Mouse (Mus musculus) T-helper 1 cell (primary cell): Measurements from ENCODE around the gene Dock2.

Experiments used
- in situ Hi-C: fragments of 300-600 bp; cut with MboI, MseI; formaldehyde crosslinking; loops from one replicate; pipeline ENCODE4 v1.15.1; 2025; ENCODE audit warnings: high pct_unique_total_duplicates

Gene Dock2

DNA sequence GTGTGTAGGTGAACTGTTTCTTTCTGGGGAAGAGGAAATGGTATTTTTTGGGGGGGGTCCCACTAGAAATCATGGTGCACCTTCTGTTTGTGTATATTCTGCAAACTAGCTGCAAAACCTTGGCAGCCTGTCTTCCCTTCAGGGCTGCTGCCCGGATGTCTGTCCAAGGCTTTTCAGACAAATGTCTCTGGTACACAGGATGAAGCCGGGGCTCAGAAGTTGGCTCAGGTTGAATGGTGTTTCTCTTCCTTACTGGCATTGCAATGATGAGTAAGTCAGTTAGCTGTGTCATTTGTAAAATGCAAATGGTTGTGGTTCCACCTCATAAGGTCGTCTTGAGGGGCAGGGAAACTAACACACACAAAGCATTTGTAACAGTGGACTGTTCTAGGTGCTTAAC is 477.5 kb downstream of the Dock2 start:
- in situ Hi-C loops = no loop called here

DNA sequence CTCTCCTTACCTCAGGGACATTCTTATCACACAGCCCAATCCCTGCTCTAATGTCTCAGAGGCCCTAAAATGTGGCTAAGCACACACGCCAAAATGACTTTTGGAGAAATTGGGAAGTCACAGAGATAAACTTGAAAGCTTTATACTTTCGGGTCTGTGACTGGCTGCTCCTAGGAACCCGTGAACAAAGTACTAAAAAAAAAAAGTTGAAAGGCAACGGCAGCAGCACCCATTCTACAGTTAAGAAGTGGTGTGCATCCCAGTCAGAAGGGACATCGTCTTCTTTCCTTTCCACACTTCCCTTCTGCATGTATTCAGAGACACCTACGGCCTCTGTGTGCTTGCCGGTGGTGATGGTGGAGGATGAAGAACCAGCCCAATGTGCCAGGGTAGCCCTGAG is 483.6 kb downstream of the Dock2 start:
- in situ Hi-C loops = no loop called here

DNA sequence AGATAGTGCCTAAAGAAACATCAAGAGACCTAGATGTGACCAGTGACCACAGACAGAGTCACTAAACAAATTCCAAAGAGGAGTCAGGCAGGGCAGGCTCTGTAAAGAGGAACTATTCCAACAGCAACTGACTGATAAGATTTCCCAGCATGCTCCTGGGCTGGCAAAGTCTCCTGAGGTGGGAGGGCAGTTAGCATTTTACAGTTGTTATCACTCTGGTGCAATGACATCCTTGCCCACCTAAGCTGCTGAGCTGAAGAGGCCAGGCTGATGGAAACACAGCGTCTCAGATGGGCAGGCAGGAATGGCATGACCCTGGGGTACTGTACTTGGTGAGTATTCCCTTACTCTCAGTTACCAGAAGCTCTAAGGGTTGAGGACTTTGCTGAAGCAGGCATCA is 484.1 kb downstream of the Dock2 start:
- in situ Hi-C loops = no loop called here

- in situ Hi-C loops = no loop called here
These were observed 485.9 kb downstream of the Dock2 start for GRCm38 (mm10) chr11:34297698-34298378.

GRCm38 (mm10) chr11:34291304-34291703 is 492.4 kb downstream of the Dock2 start:
- in situ Hi-C loops = no loop called here

GRCm38 (mm10) chr11:34290708-34291107 is 493.0 kb downstream of the Dock2 start:
- in situ Hi-C loops = no loop called here

- in situ Hi-C loops = no loop called here
These were observed 493.4 kb downstream of the Dock2 start for GRCm38 (mm10) chr11:34290265-34290664.

GRCm38 (mm10) chr11:34284124-34284808 is 499.4 kb downstream of the Dock2 start:
- in situ Hi-C loops = loop anchor here (10.0 kb wide), 1 partner anchor 401 kb away; no protein-coding TSS in a partner anchor

GRCm38 (mm10) chr11:34277047-34277445 is 506.6 kb downstream of the Dock2 start:
- in situ Hi-C loops = no loop called here

GRCm38 (mm10) chr11:34276363-34277046 is 507.2 kb downstream of the Dock2 start:
- in situ Hi-C loops = no loop called here

DNA sequence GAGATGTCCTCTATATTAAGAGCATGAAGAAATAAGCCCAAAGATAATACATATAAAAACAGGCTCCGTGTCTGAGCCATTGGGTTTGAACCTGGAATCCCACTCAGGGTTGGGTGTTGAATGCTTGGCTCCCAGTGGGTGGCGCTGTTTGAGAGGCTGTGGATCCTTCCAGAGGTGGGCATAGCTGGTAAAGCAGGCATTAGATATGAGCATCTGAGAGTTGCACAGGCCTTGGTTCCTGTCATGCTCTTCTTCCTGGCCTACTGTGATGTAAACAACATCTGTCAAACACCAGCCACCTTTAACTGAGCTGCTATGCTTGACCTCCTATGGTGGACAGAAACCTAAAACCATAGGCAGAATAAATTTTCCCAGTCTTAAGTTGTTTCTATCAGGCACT is 507.8 kb downstream of the Dock2 start:
- in situ Hi-C loops = no loop called here

DNA sequence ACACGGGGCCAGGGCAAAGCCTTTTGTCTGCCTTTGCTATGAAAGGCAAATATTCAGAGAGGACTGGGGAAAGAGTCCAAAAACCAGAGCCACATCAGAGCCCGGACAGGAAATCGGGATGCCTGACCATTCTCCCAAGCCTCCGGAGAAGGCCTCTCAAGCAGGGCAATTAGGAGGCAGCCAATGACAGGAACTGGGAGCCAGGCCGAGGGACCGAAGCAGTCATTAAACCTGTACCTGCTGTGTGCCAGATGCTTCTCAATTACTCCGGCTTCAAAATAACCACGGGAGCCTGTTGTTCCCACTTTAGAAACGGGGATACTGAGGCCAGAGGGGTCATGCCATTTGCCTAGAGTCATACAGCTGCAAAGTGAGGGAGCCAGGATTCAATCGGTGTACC is 511.7 kb downstream of the Dock2 start:
- in situ Hi-C loops = no loop called here

DNA sequence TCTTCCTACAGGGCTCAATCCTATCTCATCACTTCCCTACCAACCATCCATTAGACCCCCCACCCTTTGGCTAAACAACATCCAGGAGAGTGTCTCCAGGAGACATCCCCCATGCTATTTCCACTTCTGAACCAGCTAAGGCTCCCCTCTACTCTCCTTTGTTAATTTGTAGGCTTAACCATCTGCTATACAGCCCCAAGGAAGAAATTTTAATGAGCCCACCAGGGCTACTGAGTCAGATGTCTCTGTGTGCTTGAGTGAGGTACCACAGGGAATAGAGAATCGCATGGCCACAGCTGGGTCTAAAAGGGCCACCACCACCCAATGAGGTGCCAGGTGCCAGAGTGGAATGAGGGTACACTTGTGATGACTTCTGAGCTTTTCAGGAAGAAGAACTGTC is 519.6 kb downstream of the Dock2 start:
- in situ Hi-C loops = no loop called here

GRCm38 (mm10) chr11:34258849-34259469 is 524.7 kb downstream of the Dock2 start:
- in situ Hi-C loops = no loop called here

DNA sequence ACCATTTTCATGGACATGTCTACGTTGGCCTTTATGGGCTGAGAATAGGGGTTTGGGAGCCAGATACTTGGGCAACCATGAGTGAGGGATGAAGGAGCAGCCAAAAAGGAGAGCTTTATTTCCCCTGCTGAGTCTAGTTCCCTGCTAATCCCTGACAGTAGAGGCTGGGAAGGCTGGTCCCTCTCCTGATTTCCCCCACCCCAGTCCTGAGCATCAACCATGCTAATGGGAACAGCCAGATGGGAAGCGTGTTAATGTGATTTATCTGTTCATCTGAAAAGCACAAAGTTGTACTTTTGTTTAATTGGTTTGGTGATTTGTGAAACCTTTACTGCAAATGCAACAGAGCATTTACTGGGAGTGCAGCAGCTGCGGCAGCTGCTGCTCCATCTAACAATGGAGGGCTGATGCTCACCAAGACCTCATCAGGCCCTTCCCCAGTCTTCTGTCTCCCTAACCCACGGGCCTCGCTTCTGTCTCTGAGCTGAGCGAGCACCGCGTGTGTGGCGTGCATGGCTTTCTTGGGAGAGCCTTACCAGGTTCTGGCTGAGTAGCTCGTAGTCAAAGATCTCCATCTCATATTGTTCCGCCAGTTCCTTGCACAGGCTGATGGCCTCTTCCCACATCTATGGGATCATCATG is 526.0 kb downstream of the Dock2 start:
- in situ Hi-C loops = no loop called here

DNA sequence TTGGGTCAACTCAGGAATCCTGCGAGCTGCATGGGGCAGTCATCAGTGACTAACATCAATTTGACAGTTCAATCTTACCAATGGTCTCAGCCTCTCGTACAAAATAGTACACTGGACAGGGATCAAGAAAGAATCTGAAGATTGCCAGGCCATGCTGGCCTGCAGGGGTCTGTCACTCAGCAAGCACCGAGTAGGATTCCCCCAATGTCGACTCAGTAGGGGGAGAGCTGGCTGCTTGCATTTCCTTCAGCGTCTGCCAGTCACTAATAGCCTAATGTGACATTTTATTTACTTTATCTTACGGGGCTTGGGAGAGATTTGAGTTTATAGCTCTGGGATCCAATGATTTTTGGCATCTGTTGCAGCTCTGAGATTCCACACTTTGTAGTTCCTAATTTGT is 540.7 kb downstream of the Dock2 start:
- in situ Hi-C loops = loop anchor here (25.0 kb wide), 1 partner anchor 569 kb away; no protein-coding TSS in a partner anchor

GRCm38 (mm10) chr11:34240252-34240651 is 543.4 kb downstream of the Dock2 start:
- in situ Hi-C loops = loop anchor here (25.0 kb wide), 1 partner anchor 572 kb away; no protein-coding TSS in a partner anchor

DNA sequence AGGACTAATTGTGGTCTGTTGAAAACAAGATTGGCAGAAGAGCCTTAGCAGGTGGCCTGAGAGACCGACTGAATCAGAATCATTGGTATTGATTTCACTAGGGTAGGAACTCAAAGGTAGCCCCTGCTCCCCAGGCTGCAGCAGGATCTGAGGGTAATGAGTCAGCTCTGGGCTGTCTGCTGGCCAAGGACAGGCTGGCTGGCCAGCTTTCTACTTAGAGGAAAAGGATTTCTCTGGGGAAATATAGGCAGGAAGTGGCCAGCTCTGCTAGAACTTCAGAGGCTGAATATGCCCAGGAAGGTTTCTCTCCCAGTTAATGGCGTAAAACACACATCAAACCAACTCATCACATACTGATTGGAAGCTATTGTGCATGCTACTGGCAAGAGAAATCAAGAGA is 544.0 kb downstream of the Dock2 start:
- in situ Hi-C loops = loop anchor here (25.0 kb wide), 1 partner anchor 573 kb away; no protein-coding TSS in a partner anchor

GRCm38 (mm10) chr11:34236885-34237284 is 546.8 kb downstream of the Dock2 start:
- in situ Hi-C loops = loop anchor here (25.0 kb wide), 1 partner anchor 575 kb away; no protein-coding TSS in a partner anchor

DNA sequence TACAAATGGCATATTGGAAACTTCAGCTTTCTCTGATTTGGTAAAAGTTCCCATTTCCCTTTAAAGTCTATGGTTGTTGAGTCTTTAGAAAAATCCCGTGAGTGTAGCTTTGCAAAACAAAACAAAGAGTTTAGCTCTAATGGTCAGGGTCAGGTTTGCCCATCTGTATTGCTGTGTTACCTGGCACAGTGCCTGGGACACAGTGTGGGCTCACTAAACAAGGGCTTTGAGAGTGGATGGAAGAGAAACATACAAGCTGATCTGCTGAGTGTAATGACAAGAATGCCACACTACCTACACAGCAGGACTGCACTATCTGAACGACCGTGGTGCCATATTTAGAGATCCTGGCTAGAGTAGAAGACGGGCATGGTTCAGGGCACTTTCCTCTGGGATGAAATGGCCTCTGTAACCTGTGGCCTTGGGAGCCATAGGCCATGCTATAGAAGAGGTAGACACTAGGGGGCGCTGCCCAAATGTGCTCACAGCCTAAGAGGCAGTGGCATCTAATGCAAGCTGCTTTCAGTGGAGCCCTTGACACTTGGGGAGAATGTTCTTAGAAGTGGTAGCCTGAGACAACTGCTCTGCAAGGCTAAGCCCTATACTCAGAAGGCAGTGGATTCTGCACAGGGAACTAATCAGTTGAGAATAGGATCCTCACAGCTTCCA is 547.5 kb downstream of the Dock2 start:
- in situ Hi-C loops = loop anchor here (25.0 kb wide), 1 partner anchor 576 kb away; no protein-coding TSS in a partner anchor
